Mouse (Mus musculus): ENCODE measurements at regions not wholly inside any gene's neighbourhood (a gene's known extent, or its start where the extent isn't known, plus 50 kb on each side); places are given as distances from the start of the nearest gene placed in this dataset.

DNA sequence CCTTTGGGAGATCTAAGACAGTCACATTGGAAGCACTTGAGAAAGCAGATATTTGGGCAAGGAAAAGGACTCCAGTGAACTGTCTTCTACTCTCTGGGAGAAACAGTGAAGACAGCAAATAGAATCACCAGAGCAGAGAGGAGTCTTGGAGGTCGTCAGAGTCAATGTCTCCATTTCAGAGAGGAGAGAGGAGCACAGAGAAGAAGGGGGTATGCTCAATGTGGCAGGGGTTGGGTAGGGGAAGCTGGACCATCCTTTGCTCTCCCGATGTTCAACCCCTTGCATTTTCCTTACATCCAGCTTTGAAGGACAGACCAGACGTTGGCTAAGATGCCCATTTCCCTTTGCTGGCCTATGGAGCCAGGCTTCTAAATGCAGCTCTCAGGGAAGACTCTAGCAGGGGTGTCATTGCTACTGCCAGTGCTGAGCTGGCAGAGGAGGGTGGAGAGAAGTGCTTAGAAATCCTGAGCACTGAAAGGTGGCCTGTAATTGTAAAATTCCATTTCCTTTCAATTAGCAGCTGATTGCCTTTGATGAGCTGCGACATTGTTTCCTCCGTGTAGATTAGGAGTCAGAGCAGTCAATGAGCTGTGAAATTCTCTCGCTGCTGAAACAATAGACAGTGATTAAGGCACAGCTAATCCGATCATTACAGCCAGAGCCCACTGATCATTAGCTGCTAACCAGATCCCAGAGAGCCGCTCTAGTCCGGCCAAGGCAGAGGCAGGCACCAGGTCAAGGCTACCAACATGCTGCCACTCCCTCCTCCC, 449.7 kb downstream of the Insc start:
- ATAC-seq: no peak

DNA sequence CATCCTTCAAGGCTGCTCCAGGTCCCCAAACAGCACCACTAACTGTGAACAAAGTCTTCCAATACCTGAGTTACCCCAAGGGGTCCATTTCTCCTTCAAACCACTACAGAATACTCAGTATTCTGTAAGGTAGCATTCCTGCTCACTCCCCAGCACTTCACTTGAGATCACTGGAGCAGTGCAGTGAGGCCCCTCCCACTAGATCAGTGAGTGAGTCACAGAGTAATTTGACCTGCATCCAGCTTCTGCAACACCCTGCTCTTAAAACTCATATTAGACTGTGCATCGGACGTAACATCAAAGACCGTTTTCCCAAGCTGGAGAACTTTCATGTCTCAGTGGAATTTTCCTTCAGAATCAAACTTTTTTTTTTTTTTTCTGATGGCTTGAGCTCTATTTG, 461.4 kb downstream of the Insc start:
- no peak for ATAC-seq

DNA sequence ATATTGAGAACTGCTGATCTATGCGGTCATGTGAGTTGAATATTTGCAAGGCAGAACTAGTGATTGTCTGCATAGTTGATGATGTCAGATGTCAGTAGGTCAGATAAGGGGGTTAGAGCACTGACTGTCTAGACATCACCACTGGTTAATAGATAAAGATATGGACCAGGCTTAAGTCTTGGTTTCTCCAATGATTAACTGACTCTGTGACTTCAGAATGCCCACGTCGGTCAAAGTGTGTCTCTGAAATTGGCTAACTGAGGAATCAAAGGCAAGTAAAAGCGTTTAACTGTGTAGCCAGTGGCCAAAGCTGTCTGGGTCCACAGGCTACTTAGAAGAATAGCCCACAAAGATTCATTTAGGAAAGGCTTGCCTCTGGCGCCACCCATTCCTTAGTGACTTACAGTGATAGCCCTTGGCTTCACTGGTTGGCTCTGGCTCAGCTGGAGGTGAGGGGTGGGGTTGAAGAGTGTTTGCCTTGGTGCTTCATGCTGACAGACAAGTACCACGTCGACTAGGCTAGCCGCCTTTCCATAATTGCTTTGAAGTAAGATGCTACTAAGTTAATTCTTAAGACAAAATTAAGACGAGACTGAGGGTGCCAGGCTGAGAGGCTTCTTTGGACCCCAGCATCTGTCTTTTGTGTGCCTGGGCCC, 463.1 kb downstream of the Insc start:
- ATAC-seq: no peak

DNA sequence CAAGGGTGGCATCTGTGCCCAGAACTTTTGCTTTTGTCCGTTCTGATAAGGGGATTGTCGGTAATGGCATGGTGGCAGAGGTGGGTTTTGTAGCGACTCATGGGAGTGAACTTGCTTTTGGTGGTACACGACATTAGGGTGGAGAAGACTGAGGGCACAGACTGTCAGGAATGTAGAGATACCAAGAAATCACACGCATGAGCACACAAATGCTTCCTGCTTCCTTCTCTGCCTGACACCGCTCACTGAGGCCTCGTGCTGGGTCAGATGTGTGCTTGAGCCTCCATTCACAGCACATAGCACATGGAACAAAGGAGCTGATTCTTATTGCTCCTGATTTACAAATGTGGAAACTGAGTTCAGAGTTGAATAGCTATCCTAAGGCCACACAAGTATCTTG, 465.3 kb downstream of the Insc start:
- no peak for ATAC-seq

- no peak for ATAC-seq
Observed at GRCm38 (mm10) chr7:115210012-115210411, 466.5 kb downstream of the Insc start.

DNA sequence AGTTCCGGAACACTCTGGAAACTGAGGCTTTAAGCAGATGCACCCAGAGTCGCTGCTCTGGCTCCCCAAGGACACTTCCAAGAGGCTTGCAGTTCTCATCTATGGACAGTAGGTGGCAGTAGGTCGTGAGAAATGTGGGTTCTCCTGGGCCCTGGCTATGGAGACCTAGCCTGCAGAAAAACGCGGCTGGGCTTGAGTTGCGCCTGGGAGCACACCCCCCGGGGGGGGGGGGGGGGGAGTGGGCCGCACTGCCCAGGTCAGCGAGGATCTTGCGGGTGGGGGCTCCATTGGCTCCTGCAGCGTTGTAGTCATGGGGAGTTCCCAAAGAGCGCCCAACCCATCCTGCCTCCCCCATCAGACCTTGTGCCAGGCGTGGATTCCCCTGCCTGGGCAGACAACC, 473.3 kb downstream of the Insc start:
- ATAC-seq: peak; percentile 51

DNA sequence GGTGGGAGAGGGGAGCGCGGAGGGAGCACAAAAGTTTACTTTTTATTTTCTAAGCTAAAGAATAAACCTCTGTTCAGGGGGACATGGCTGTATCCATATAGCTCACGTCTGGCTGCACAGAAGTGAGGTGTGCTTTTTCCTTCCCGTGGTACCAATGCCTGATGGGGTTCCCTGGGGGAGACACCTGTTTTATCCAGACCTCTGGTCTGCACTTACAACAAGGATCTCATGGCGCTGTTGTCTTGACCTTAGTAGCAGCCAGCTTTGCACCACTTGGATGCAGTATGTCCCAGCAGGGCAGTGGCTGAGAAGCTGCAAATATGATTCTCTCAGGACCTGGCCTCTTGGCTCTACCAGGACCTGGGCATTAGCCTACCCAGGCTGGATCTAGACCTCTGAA, 473.8 kb downstream of the Insc start:
- no peak for ATAC-seq

DNA sequence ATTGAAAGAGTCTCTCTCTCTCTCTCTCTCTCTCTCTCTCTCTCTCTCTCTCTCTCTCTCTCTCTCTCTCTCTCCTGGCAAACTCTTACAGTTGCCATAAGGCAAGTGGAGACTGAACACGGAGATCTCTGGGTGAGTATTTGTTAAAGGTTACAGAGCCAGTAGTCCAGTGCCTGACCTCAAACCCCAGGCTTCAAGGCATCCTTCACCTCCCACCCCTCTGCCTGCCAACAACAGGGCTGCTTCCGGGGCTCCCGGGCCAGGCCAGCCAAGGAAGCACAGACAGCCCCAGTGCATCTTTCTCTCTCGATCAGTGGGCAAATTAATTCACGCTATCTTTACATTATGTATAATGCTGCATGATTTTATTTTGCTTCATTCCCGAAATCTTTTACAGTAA, 474.2 kb downstream of the Insc start:
- no peak for ATAC-seq

GRCm38 (mm10) chr7:115218596-115219180, 475.2 kb downstream of the Insc start:
- no peak for ATAC-seq

- ATAC-seq: no peak
Observed at GRCm38 (mm10) chr7:115222642-115223041, 479.1 kb downstream of the Insc start.

DNA sequence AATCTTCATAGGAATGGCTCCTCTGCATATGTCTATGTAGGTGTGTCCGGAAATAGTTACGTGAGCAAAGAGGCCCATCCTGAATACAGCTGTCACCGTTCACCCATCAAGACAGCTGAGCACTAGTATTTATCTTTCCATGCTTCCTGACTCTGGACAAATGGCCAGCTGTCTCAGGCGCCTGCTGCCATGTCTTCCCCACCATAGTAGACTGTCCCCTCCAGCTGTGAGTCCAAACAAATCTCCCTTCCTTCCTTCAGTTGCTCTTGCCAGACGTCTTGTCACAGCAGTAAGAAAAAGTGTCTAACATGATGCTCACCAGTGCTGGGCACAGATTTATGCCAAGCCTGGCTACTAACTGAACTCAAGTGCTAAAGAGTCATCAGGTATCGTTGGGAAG, 487.0 kb downstream of the Insc start:
- ATAC-seq: no peak

DNA sequence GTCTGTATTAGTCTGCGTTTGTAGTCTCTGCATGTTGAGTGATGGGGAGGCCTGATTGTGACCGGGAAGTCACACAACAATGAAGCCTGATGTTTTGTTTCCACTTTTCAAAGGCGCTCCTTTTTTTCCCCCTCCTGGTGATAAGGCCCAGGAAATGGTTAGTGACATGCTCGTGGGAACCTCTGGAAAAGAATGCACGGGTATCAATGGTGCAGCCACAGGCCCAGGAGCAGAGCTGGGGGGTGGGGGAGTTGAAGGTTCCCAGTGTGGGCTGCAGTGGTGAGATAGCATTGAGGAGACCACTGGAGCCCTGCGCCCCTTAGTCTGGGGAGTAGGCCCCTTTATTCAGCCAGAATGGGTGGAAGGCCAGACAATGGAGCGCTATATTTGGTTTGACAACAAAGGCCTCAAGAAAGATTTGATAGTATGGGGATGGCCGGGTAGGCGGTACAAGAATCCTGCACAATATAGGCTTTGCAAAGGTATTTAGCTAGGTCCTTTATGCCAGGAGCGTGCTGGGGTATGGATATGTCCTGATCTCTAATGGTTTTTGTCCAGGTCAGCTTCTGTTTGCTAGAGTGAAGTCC, 490.4 kb downstream of the Insc start:
- no peak for ATAC-seq

- no peak for ATAC-seq
Observed at GRCm38 (mm10) chr7:115237131-115237530, 493.6 kb downstream of the Insc start.

- ATAC-seq: no peak
Observed at GRCm38 (mm10) chr7:115251591-115252369, 508.3 kb downstream of the Insc start.

DNA sequence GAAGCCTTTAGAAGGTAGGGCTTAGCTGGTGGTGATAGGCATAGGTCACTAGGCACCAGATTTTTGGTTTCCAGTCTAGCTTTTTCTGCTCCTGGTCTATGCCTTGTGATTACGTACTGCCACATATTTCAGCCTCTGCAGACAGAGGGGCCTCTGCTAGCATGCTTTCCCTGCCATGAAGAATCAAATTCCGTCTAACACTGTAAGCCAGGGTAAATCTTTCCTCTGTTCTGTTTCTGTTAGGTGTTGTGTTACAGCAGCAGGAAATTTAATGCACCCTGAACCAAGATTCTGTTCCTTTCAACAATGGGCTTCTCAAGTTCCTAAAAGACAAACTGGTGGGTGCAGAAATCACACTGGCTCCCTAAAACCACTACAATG, 508.9 kb downstream of the Insc start:
- ATAC-seq: no peak

GRCm38 (mm10) chr7:115258626-115259025, 515.1 kb downstream of the Insc start:
- ATAC-seq: no peak

DNA sequence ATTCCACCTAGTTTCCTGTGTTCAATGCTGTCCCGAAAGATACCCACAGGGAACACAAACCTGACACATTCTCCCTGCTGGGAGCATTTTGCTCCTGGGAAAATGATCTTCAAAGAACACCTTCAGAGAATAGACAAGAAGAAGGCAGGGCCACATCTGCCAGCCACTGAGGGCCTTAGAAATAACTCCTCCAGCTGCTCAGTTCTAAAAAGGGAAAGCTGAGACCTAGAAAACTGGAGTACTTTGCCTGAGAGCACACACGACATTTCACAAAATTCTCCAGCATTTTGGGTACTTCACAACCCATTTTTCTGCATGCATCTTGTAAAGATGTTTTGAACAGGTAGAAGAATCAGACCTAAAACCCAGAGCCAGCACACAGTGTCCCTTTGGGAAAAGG, 519.6 kb downstream of the Insc start:
- no peak for ATAC-seq

DNA sequence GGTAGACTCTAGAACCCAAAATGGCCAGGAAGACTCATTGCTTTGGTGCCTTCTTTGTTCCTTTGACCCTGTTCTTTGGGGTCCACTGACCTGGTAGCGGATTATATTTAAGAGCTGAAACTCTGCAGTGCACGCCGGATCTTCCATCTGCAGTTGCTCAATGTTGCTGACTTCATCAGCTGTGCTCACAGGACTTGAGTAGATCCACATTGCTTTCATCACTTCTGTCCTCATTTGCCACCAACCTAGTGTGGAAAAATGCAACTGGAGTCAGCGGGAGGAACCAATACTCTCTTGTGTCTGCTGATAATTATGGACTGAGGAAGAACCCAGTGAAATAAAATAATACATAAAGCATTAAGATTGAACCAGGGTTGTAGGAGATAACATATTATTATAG, 522.6 kb downstream of the Insc start:
- ATAC-seq: no peak

DNA sequence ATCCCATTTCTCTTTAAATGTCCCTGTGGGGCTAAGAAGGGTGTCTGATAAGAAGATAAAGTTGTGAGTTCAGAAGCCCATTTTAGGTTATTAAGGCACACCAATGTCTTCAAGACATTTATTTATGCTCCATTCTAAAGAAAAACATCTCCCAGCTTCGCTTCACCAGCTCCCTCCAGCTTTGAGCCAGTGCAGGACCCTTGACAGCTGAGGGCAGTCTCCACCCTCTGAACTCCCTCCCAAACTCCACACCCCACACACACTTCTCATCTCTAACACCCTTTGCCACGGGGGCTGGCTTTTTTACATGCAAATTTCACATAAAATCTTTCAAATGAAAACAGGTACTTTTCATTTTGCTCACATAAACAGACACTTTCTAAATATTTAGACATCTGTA, 527.3 kb downstream of the Insc start:
- no peak for ATAC-seq

DNA sequence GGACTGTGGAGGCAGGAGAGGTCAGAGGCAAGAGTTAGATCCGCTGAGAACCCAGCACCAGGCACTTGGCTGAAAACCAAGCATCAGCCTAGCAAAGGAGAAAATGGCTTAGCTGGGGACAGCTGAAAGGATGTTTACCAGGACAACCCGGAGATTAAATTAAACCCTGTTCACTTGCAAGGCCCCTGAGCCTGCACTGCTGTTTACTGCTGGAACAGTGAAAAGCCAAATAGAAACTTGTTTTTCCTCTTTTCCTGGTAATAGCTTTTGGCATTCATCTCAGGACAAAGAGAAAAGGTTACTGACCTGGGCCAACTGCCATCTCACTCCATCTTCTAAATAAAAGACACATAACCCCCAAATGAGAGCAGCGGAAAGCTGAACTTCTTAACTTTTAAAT, 531.3 kb downstream of the Insc start:
- ATAC-seq: no peak

GRCm38 (mm10) chr7:115290801-115291417, 547.4 kb downstream of the Insc start:
- no peak for ATAC-seq

- ATAC-seq: no peak
Observed at GRCm38 (mm10) chr7:115294655-115295230, 551.2 kb downstream of the Insc start.

Data from CD4-positive, CD25-positive, alpha-beta regulatory T cell, adult 4 months (primary cell).